In the genomic region with DNA sequence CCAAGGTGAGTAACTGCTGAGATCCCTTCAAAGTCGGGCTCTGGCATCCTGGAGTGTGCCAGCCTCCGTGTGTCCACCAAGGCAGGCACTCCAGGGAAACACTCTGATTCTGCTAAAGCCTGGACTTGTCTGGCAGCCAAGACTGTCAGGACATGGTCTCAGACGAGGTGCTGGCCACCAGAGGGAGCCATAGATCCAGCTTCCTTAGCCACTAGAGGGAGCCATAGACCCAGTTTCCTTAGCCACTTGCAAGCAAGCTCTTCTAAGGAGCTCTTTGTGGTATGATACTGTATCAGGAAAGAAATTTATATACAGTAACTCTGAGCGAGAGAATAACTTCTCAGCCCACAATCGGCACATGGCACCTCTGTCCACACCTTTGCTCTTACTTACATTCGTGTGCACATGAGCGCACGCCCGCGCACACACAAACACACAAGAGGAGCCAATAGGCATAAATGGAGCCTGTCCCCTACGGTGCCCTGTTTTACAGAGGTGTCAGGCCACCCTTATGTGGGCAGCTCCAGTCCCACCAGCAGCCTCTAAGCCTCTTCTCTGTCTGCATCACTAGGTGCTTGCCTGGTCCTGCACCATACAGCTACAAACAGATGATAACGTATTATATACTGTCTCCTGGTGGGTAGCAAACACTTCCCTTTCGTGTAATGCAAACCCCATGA, we compare ENCODE assay signal across 8 mouse cellular contexts. TPM values are rescaled to one million over a fixed set of nuclear protein-coding genes. Genes with fewer than 3 reads are reported as not detected.
DNase-seq lines count a peak whose midpoint lies in the region; ATAC-seq lines count a peak whose summit lies in the region.

No protein-coding gene starts in this region.

- DNase-seq in adrenal gland, adult (ENCODE audit: inconsistent age in 2 of 2, low spot score in 1 of 2), result peak; percentile 93 to 99
- peak; percentile 97 for DNase-seq in embryo, embryonic 10.5 days (ENCODE audit: low spot score)
- DNase-seq in gastrocnemius, postnatal 14 days, result peak; percentile 87
- peak; percentile 79 to 97 for DNase-seq in left cerebral cortex, adult 9 months (ENCODE audit: low spot score in 2 of 2)
- peak; percentile 84 for DNase-seq in right cerebral cortex, postnatal 14 days
- DNase-seq in urinary bladder, postnatal 25 days (ENCODE audit: low spot score), result peak; percentile 87

- intact Hi-C loops in gastrocnemius, postnatal 14 days (cut with DNase I; ENCODE audit: low total_unique reads), result loop anchor here (2.0 kb wide), 1 partner anchor 122 kb away; no protein-coding TSS in a partner anchor

- ATAC-seq in inflammation-experienced regulatory T-cells, adult 6 months, result peak; percentile 64
- peak; percentile 76 for ATAC-seq in megakaryocyte-erythroid progenitor cell, adult 5-6 weeks (replicated peaks; ENCODE audit: low FRiP score, low TSS enrichment, poor library complexity, severe bottlenecking)

RNA-seq across cellular contexts. Expression of a gene that starts 35.6 kb away (rescaled TPM):
- 10 to 100 TPM; 20.2 to 24.5 TPM for total RNA-seq in gastrocnemius, postnatal 14 days (2021)
- polyA plus RNA-seq in inflammation-experienced regulatory T-cells, adult 6 months (2017; shearing (Covaris generic)), result under 1 TPM in 2 of 3 experiments, not detected in 1; 0.09 to 0.11 TPM
- 0.37 TPM in 1 of 2 replicates, not detected in the other for total RNA-seq in megakaryocyte-erythroid progenitor cell, adult 5-6 weeks (2014; fragmentation: Nextera tagmentation)
- total RNA-seq in megakaryocyte-erythroid progenitor cell, adult 5-6 weeks (2017), result 0.15 TPM in 1 of 2 replicates, not detected in the other

Comparison
In these comparisons a context has a peak if more than half of its experiments do, and no peak if none do; other contexts are left out.
1. Peak in every context shown above with its lines: DNase-seq and ATAC-seq.
2. RNA of a gene that starts 35.6 kb away (total RNA-seq): 20.2 to 24.5 TPM in gastrocnemius, postnatal 14 days; 0.15 to 0.37 TPM in megakaryocyte-erythroid progenitor cell, adult 5-6 weeks; every median in the first group is over 10 times any median in the second.